Mouse (Mus musculus): Measurements from ENCODE around the gene Prcd. TPM values are rescaled to one million over a fixed set of nuclear protein-coding genes. Genes with fewer than 3 reads are reported as not detected.
"Not testable (repeated sequence)": the region's sequence is repeated elsewhere in the genome, so short reads cannot be mapped to it uniquely, and the experiment has no call there.

The Prcd gene
- total RNA-seq, 4 experiments from 2014 or later, result 5.0 to 7.0 (median 5.5) TPM

- DNase-seq (ENCODE audit: low spot score in 2 of 2), result no peak
Measured at GRCm38 (mm10) chr11:116625081-116626000, 28.0 kb upstream of the Prcd start.

- no peak for DNase-seq (ENCODE audit: low spot score in 2 of 2)
Measured at GRCm38 (mm10) chr11:116626299-116627071, 26.8 kb upstream of the Prcd start, which contains the start of gene Rhbdf2. Gene Rhbdf2, minus strand, starts transcription at chr11:116627019.

- no peak for DNase-seq (ENCODE audit: low spot score in 2 of 2)
Measured at GRCm38 (mm10) chr11:116627072-116628020, 26.0 kb upstream of the Prcd start.

GRCm38 (mm10) chr11:116628712-116629111 lies 24.6 kb upstream of the Prcd start:
- peak; percentile 62 to 66 for DNase-seq (ENCODE audit: low spot score in 2 of 2)

- no peak for DNase-seq (ENCODE audit: low spot score in 2 of 2)
Measured at GRCm38 (mm10) chr11:116629472-116629871, 23.9 kb upstream of the Prcd start.

- no peak for DNase-seq (ENCODE audit: low spot score in 2 of 2)
Measured at GRCm38 (mm10) chr11:116630171-116630965, 23.0 kb upstream of the Prcd start.

GRCm38 (mm10) chr11:116632962-116633361 lies 20.4 kb upstream of the Prcd start:
- no peak for DNase-seq (ENCODE audit: low spot score in 2 of 2)

GRCm38 (mm10) chr11:116636607-116637006 lies 16.7 kb upstream of the Prcd start:
- not testable (repeated sequence) for DNase-seq (ENCODE audit: low spot score in 2 of 2)

GRCm38 (mm10) chr11:116641168-116641567 lies 12.2 kb upstream of the Prcd start:
- DNase-seq (ENCODE audit: low spot score in 2 of 2), result no peak

- no peak for DNase-seq (ENCODE audit: low spot score in 2 of 2)
Measured at GRCm38 (mm10) chr11:116641731-116642130, 11.6 kb upstream of the Prcd start.

GRCm38 (mm10) chr11:116642681-116643578 lies 10.4 kb upstream of the Prcd start:
- DNase-seq (ENCODE audit: low spot score in 2 of 2), result peak; percentile 64 to 92

GRCm38 (mm10) chr11:116643579-116644224 lies 9.6 kb upstream of the Prcd start:
- DNase-seq (ENCODE audit: low spot score in 2 of 2), result no peak

- DNase-seq (ENCODE audit: low spot score in 2 of 2), result no peak
Measured at GRCm38 (mm10) chr11:116644225-116645112, 8.9 kb upstream of the Prcd start.

GRCm38 (mm10) chr11:116645446-116646110 lies 7.8 kb upstream of the Prcd start:
- DNase-seq (ENCODE audit: low spot score in 2 of 2), result no peak

- DNase-seq (ENCODE audit: low spot score in 2 of 2), result no peak
Measured at GRCm38 (mm10) chr11:116646136-116646535, 7.2 kb upstream of the Prcd start.

- no peak for DNase-seq (ENCODE audit: low spot score in 2 of 2)
Measured at GRCm38 (mm10) chr11:116646771-116647170, 6.6 kb upstream of the Prcd start.
